Mouse (Mus musculus) erythroblast, adult 5-6 weeks (primary cell): Measurements from ENCODE around the gene Nr2f1. TPM values are rescaled to one million over a fixed set of nuclear protein-coding genes. Genes with fewer than 3 reads are reported as not detected.

Experiments used
- total RNA-seq, 2 experiments: library from RNA; stranded (forward) in 1 of 2; stranded (reverse) in 1 of 2; fragments of 150-400 nt in 1 of 2; fragments of 200-764, 138-1000 nt in 1 of 2; gene quantifications; 2 replicates each; pipeline versions ENCODE4 v1.2.3 to v1.2.4; 2015 to 2017; ENCODE audit warnings: low replicate concordance in 2 of 2

The Nr2f1 gene
- total RNA-seq, 2 experiments from 2014 or later, result not detected

Other genes with a start within 250 kb of the Nr2f1 start
- gene Pou5f2, start 174.9 kb downstream of the Nr2f1 start, total RNA-seq (2015; ENCODE audit: low replicate concordance), result not detected in 2 replicates
- 1.1 and 2.9 TPM in 2 replicates for gene Pou5f2, start 174.9 kb downstream of the Nr2f1 start, total RNA-seq (2017; ENCODE audit: low replicate concordance)